Mouse (Mus musculus): ENCODE measurements around the gene Wdtc1.

- TF ChIP-seq POLR2AphosphoS5 (IDR thresholded peaks at IDR 0.05; ENCODE audit: borderline replicate concordance, low read depth, low read length) (no peak), ZMIZ1 (IDR thresholded peaks at IDR 0.05; ENCODE audit: low read depth, low read length) (no peak), GATA1 (IDR thresholded peaks at IDR 0.05; ENCODE audit: low read depth, low read length) (no peak), MYC (IDR thresholded peaks at IDR 0.05; ENCODE audit: low read depth, low read length) (no peak), CTCF (IDR thresholded peaks at IDR 0.05 in 2 of 3, conservative IDR thresholded peaks at IDR 0.05 in 1 of 3; ENCODE audit: control insufficient read depth in 1 of 3, insufficient read depth in 1 of 3, low read depth in 2 of 3, low read length in 3 of 3, poor library complexity in 1 of 3, severe bottlenecking in 1 of 3) (peak; percentile 95 to 99 (median 96)), MAFK (IDR thresholded peaks at IDR 0.05; ENCODE audit: borderline replicate concordance, low read depth, low read length) (no peak), USF1 (IDR thresholded peaks at IDR 0.05; ENCODE audit: low read depth, low read length) (no peak), ZNF384 (IDR thresholded peaks at IDR 0.05; ENCODE audit: low read depth, low read length) (no peak), E2F4 (IDR thresholded peaks at IDR 0.05; ENCODE audit: borderline replicate concordance, low read depth, low read length) (no peak), TAL1 (IDR thresholded peaks at IDR 0.05; ENCODE audit: low read length) (no peak), ZC3H11A (IDR thresholded peaks at IDR 0.05; ENCODE audit: low read depth, low read length) (peak; percentile 84)
These were observed 43.3 kb downstream of the Wdtc1 start for GRCm38 (mm10) chr4:133309948-133310347.

All from MEL (cell line).